Mouse (Mus musculus) cortical plate, adult 2 months (tissue): Measurements from ENCODE around the gene Afdn.

Experiments
- CTCF ChIP-seq: fragments of 200-500 bp; IDR thresholded peaks from 2 replicates; pipeline ENCODE4 v1.5.1; 2011; ENCODE audit warnings: mild to moderate bottlenecking, control low read depth, low read length; ENCODE audit not compliant: insufficient read depth; ENCODE audit errors: extremely low read depth
- POLR2A ChIP-seq: fragments of 200-500 bp; IDR thresholded peaks from 2 replicates; pipeline ENCODE4 v1.6.1; 2011; ENCODE audit warnings: mild to moderate bottlenecking, low read length, control low read depth; ENCODE audit not compliant: insufficient read depth; ENCODE audit errors: extremely low read depth

DNA sequence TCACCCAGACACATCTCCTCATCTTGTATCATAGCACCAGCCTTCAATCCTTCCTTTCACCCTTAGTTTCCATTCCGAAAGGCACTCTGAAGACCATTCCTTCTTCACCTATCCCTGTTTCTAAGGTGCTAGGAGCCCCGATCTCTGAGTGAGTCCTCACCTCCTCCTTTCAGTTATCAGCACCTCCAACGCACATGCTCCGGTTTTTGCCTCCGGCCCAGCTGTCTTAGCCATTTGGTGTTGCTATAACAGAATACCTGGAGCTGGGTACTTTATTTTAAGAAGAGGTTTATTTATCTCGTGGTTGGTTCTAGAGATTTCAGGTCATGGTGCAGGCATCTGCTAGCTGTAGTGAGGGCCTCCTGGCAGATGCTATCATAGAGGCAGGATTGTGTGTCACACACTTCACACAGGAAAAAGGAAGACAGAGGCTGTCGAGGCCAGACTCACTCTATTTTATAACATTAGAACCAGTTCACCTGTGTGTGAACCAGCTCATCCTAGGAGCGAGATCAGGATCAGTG lies 33.4 kb upstream of the Afdn start:
- TF ChIP-seq POLR2A (no peak), CTCF (no peak)
